Mouse (Mus musculus) adrenal gland, postnatal 4 days (tissue): Measurements from ENCODE around the gene Ankar. TPM values are rescaled to one million over a fixed set of nuclear protein-coding genes. Genes with fewer than 3 reads are reported as not detected.
A peak's percentile ranks its signal among the peaks of the same experiment; 100 is the strongest.

ENCODE experiments used
- DNase-seq, 2 experiments: peaks; one replicate each; pipeline ENCODE4 v3.0.0; 2021 to 2022; ENCODE audit warnings: low spot score in 2 of 2, mixed read lengths in 2 of 2
- total RNA-seq, 2 experiments: library from RNA; stranded (reverse); gene quantifications; 2 replicates each; pipeline ENCODE4 v1.2.3; 2021

Gene Ankar
- total RNA-seq, 2 experiments from 2014 or later = not detected

- DNase-seq = peak in 1 of 2 experiments; percentile 37
These were observed 106.9 kb downstream of the Ankar start for GRCm38 (mm10) chr1:72593340-72593951.

Other genes starting within 250 kb of the Ankar start
- 1 to 10 TPM; 2.3 to 3.5 TPM for gene March4, start 163.6 kb downstream of the Ankar start, total RNA-seq
- gene Smarcal1, start 117.3 kb downstream of the Ankar start, total RNA-seq = 10 to 100 TPM; 47.5 to 52.2 TPM
- 1,000 to 10,000 TPM; 1,443 to 1,504 TPM for gene Rpl37a, start 10.7 kb upstream of the Ankar start, total RNA-seq
- gene Igfbp2, start 123.9 kb upstream of the Ankar start, total RNA-seq = 100 to 1,000 TPM in 1 of 2 experiments, 10 to 100 TPM in 1; 26.7 to 306 TPM
- 100 to 1,000 TPM; 111 to 142 TPM for gene Igfbp5, start 174.3 kb upstream of the Ankar start, total RNA-seq